Mouse (Mus musculus) stomach, embryonic 14.5 days (tissue): ENCODE results near the gene Rasgef1a. TPM values are rescaled to one million over a fixed set of nuclear protein-coding genes. Genes with fewer than 3 reads are reported as not detected.

Experiments
- ATAC-seq: fragments of 200-750 bp; cut with Nextera tagmentation; 2 replicates; pipeline ENCODE4 v1.8.0; 2017; ENCODE audit warnings: low read depth, moderate TSS enrichment; ENCODE audit not compliant: insufficient number of reproducible peaks, insufficient read depth, low FRiP score
- H3K27ac ChIP-seq: fragments of 300-500 bp; sonication (generic); 2 replicates; pipeline ENCODE4 v1.5.1; 2014; ENCODE audit warnings: mild to moderate bottlenecking, low read length, moderate library complexity, mixed read lengths
- H3K27me3 ChIP-seq: fragments of 300-500 bp; sonication (generic); 2 replicates; pipeline ENCODE4 v1.6.1; 2014; ENCODE audit warnings: low read length, control low read depth, mixed read lengths; ENCODE audit not compliant: control insufficient read depth, insufficient read depth
- H3K36me3 ChIP-seq: fragments of 300-500 bp; sonication (generic); 2 replicates; pipeline ENCODE4 v1.6.1; 2014; ENCODE audit warnings: mild to moderate bottlenecking, control low read depth, low read length, moderate library complexity, mixed read lengths; ENCODE audit not compliant: control insufficient read depth, insufficient read depth
- H3K4me1 ChIP-seq: fragments of 300-500 bp; sonication (generic); 2 replicates; pipeline ENCODE4 v1.6.1; 2014; ENCODE audit warnings: low read length, control low read depth, mixed read lengths; ENCODE audit not compliant: control insufficient read depth, insufficient read depth
- H3K4me2 ChIP-seq: fragments of 300-500 bp; sonication (generic); replicated peaks from 2 replicates; pipeline ENCODE4 v1.6.1; 2014; ENCODE audit warnings: low read depth, low read length, control low read depth
- H3K4me3 ChIP-seq: fragments of 300-500 bp; sonication (generic); 2 replicates; pipeline ENCODE4 v1.5.1; 2014; ENCODE audit warnings: low read depth, low read length, control low read depth
- H3K9ac ChIP-seq: fragments of 300-500 bp; sonication (generic); replicated peaks from 2 replicates; pipeline ENCODE4 v1.6.1; 2014; ENCODE audit warnings: low read depth, mild to moderate bottlenecking, control low read depth, low read length, moderate library complexity, mixed read lengths
- H3K9me3 ChIP-seq: fragments of 300-500 bp; sonication (generic); 2 replicates; pipeline ENCODE4 v1.6.1; 2016; ENCODE audit warnings: low read depth, low read length, control low read depth; ENCODE audit not compliant: control insufficient read depth
- WGBS: fragments of 180-500 bp; shearing (Covaris S2); extraction: QIAGEN DNeasy Blood & Tissue Kit; methylation state at CpG from one replicate; pipeline ENCODE4 v1.1.7; 2014; 5-methylcytosine and 5-hydroxymethylcytosine counted together
- polyA plus RNA-seq: library from polyadenylated mRNA; unstranded; fragments of >200 nt; fragmentation: Nextera tagmentation; extraction: Ambion mirVana; gene quantifications from 2 replicates; pipeline ENCODE4 v1.2.1, GENCODE M21; 2014

The Rasgef1a gene
- polyA plus RNA-seq, 1 experiment from 2014 or later: 0.14 TPM

GRCm38 (mm10) chr6:118036118-118036805, 25.0 kb downstream of the Rasgef1a start:
- Histone ChIP-seq H3K36me3 (no peaks in the 10 kb centered on the region), H3K9ac (no peak overlapping the region), H3K9me3 (no peaks in the 10 kb centered on the region), H3K4me2 (no peak overlapping the region), H3K4me3 (no peak overlapping the region), H3K27me3 (no peaks in the 10 kb centered on the region), H3K27ac (no peak overlapping the region), H3K4me1 (no peaks in the 10 kb centered on the region)
- WGBS: 65% methylated on average over 9 of the region's 9 CpGs
- no peak for ATAC-seq

GRCm38 (mm10) chr6:118036866-118037265, 25.6 kb downstream of the Rasgef1a start:
- H3K9ac ChIP-seq: no peak overlapping the region
- no peak overlapping the region for H3K4me2 ChIP-seq
- H3K27me3 ChIP-seq: no peaks in the 10 kb centered on the region
- ATAC-seq: no peak
- no peak overlapping the region for H3K4me3 ChIP-seq
- H3K36me3 ChIP-seq: no peaks in the 10 kb centered on the region
- WGBS: 54% methylated on average over 5 of the region's 5 CpGs
- H3K27ac ChIP-seq: no peak overlapping the region
- no peaks in the 10 kb centered on the region for H3K9me3 ChIP-seq
- no peaks in the 10 kb centered on the region for H3K4me1 ChIP-seq

- Histone ChIP-seq H3K4me1 (no peaks in the 10 kb centered on the region), H3K27me3 (no peaks in the 10 kb centered on the region), H3K4me3 (no peak overlapping the region), H3K4me2 (no peak overlapping the region), H3K27ac (no peak overlapping the region), H3K36me3 (no peaks in the 10 kb centered on the region), H3K9ac (no peak overlapping the region), H3K9me3 (no peaks in the 10 kb centered on the region)
- WGBS: 55% methylated on average over 4 of the region's 4 CpGs
- no peak for ATAC-seq
These were observed 33.9 kb downstream of the Rasgef1a start for GRCm38 (mm10) chr6:118045180-118045579.

- no peak for ATAC-seq
These were observed 34.7 kb downstream of the Rasgef1a start for GRCm38 (mm10) chr6:118045892-118046291.

GRCm38 (mm10) chr6:118046511-118046910, 35.3 kb downstream of the Rasgef1a start:
- H3K4me1 ChIP-seq: no peaks in the 10 kb centered on the region
- H3K4me2 ChIP-seq: no peak overlapping the region
- no peak overlapping the region for H3K9ac ChIP-seq
- no peak overlapping the region for H3K4me3 ChIP-seq
- no peaks in the 10 kb centered on the region for H3K36me3 ChIP-seq
- no peaks in the 10 kb centered on the region for H3K9me3 ChIP-seq
- ATAC-seq: no peak
- no peaks in the 10 kb centered on the region for H3K27me3 ChIP-seq
- 82% methylated on average over 3 of the region's 3 CpGs for WGBS
- no peak overlapping the region for H3K27ac ChIP-seq

More at GRCm38 (mm10) chr6:118045892-118046291, 34.7 kb downstream of the Rasgef1a start:
- Histone ChIP-seq H3K4me1 (no peaks in the 10 kb centered on the region), H3K27ac (no peak overlapping the region), H3K36me3 (no peaks in the 10 kb centered on the region), H3K4me3 (no peak overlapping the region), H3K27me3 (no peaks in the 10 kb centered on the region), H3K4me2 (no peak overlapping the region), H3K9ac (no peak overlapping the region), H3K9me3 (no peaks in the 10 kb centered on the region)
- WGBS: 60% methylated on average over 7 of the region's 7 CpGs

- H3K36me3 ChIP-seq: no peaks in the 10 kb centered on the region
- H3K9ac ChIP-seq: no peak overlapping the region
- H3K4me2 ChIP-seq: no peak overlapping the region
- no peaks in the 10 kb centered on the region for H3K9me3 ChIP-seq
- H3K27me3 ChIP-seq: no peaks in the 10 kb centered on the region
- ATAC-seq: no peak
- no peaks in the 10 kb centered on the region for H3K4me1 ChIP-seq
- no peak overlapping the region for H3K4me3 ChIP-seq
- H3K27ac ChIP-seq: no peak overlapping the region
These were observed 35.7 kb downstream of the Rasgef1a start for GRCm38 (mm10) chr6:118046924-118047323.

GRCm38 (mm10) chr6:118047811-118048505, 36.7 kb downstream of the Rasgef1a start:
- Histone ChIP-seq H3K9ac (no peak overlapping the region), H3K9me3 (no peaks in the 10 kb centered on the region), H3K27me3 (no peaks in the 10 kb centered on the region), H3K4me2 (no peak overlapping the region), H3K36me3 (no peaks in the 10 kb centered on the region), H3K4me1 (no peaks in the 10 kb centered on the region), H3K27ac (no peak overlapping the region), H3K4me3 (no peak overlapping the region)
- ATAC-seq: no peak
- WGBS: 74% methylated on average over 4 of the region's 4 CpGs

GRCm38 (mm10) chr6:118049776-118050175, 38.5 kb downstream of the Rasgef1a start:
- Histone ChIP-seq H3K36me3 (no peaks in the 10 kb centered on the region), H3K4me2 (no peak overlapping the region), H3K9ac (no peak overlapping the region), H3K4me1 (no peaks in the 10 kb centered on the region), H3K27me3 (no peaks in the 10 kb centered on the region), H3K27ac (no peak overlapping the region), H3K9me3 (no peaks in the 10 kb centered on the region), H3K4me3 (no peak overlapping the region)
- no peak for ATAC-seq
- WGBS: 79% methylated on average over 6 of the region's 6 CpGs
